Mouse (Mus musculus) kidney, postnatal 25 days (tissue): ENCODE measurements around the gene Krtap28-13.

ENCODE experiments used
- DNase-seq, 2 experiments: peaks; one replicate each; pipeline ENCODE4 v3.0.0; 2021; ENCODE audit warnings: mixed read lengths in 2 of 2

Gene Krtap28-13

DNA sequence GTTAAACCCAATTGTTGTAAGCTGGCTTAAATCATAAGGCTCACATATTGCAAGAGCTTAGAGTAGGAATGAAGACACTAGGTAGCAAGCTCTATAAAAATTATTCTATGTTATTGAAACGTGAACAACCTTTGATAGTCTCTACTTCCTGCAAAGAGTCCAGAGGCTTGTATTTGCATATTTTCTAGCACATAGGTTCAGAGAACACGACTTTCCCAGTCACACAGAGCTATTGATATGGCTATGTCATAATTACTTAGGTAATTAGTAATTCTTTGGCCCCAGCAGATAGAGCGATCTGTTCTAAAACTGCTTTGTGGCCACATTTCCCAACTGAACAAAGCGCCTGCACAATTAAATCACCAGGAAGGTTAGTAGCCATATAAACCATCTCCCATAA lies 36.2 kb downstream of the Krtap28-13 start:
- DNase-seq: no peak

DNA sequence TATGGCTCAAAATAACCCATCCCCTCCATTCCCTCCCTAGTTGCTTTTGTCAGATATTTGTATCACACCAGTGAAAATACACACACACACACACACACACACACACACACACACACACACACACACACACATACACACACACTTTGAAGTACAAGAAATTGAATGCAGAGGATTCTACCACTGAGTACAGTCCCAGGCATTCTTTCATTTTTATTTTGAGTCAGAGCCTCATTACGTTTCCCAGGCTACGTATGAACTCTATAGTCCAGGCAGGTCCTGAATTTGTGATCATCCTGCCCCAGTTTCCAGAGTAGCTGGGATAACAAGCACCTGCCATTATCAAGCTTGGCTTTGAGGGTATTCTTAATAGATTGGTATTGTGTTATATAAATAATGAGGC lies 38.4 kb downstream of the Krtap28-13 start:
- DNase-seq: no peak

- DNase-seq: no peak
These were observed 38.9 kb downstream of the Krtap28-13 start for GRCm38 (mm10) chr1:83099580-83100137.

DNA sequence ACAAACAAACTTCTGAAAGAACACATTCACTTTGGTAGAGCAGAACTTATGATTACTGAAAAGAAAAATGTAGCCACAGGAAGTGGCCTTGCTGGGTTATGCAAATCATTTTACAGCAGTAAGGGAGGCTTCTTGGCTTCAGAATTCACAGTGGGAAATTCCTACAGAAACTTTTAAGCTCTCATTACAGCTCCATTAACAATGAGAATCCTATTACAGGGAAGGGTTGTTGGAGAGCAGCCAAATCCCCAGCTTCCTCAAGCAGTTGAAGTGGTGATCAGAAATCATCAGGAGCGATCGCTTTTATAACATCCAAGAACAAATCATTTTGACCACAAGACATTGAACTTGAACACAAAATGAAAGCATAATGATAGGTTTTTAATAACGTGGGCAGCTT lies 41.2 kb downstream of the Krtap28-13 start:
- peak in 1 of 2 experiments; percentile 67 for DNase-seq

DNA sequence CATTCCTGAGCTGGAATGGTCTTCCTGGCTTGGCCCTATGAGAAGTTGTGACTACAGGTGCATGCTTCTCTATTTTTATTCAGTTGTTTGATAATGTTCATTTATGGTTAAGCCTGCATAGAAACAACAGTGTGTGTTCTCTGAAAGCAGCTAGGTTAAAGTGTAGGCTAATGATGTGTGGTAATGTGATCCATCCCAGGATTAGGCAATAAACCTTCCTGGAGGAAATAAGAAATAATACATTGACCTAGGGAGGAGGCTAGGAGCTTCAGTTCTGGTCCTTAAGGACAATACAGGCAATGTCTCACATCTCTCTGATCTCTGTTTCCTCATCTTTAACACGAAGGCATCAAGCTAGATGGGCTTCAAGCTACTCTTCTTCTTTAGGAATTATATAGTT lies 44.7 kb downstream of the Krtap28-13 start:
- no peak for DNase-seq

- no peak for DNase-seq
These were observed 46.8 kb downstream of the Krtap28-13 start for GRCm38 (mm10) chr1:83107410-83107978.

DNA sequence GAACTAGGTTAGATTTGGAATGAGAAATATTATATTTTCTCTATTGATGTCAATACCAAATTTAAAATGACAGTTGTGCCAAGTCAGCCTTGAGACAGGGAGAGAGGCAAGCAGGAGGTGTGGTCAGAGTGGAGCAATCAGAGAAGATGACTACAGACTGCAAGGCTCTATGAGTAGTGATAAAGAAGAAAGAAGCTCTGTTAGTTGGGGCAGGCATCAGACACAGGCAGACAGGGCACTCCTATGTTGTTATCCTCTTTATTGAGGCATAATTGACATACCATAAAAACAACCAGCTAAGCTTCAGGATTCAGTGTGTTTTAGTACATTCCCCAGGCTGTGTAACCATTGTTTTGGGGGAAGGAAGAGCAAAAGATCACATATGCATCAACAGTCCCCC lies 50.3 kb downstream of the Krtap28-13 start:
- DNase-seq: no peak
